Mouse (Mus musculus) liver, adult 2 months (tissue): ENCODE data around the gene Nat8f1. TPM values are rescaled to one million over a fixed set of nuclear protein-coding genes. Genes with fewer than 3 reads are reported as not detected.
"Not testable (repeated sequence)": the region's sequence is repeated elsewhere in the genome, so short reads cannot be mapped to it uniquely, and the experiment has no call there.

Source experiments
- DNase-seq: peaks from one replicate; pipeline ENCODE4 v3.0.0-alpha.2; 2011; ENCODE audit warnings: low read depth, low spot score; ENCODE audit errors: extremely low read depth
- H3K27ac ChIP-seq: fragments of 200-500 bp; replicated peaks from 2 replicates; pipeline ENCODE4 v1.5.1; 2012; ENCODE audit warnings: low read depth, mild to moderate bottlenecking, control low read depth, inconsistent platforms, low read length; ENCODE audit not compliant: insufficient read depth
- H3K27me3 ChIP-seq: fragments of 200-500 bp; 2 replicates; pipeline ENCODE4 v1.6.1; 2012; ENCODE audit warnings: mild to moderate bottlenecking, moderate library complexity, low read length, inconsistent platforms; ENCODE audit not compliant: control insufficient read depth, insufficient read depth
- H3K36me3 ChIP-seq: fragments of 200-500 bp; 2 replicates; pipeline ENCODE4 v1.6.1; 2012; ENCODE audit warnings: low read length, inconsistent platforms; ENCODE audit not compliant: control insufficient read depth, insufficient read depth
- H3K4me1 ChIP-seq: fragments of 200-500 bp; 2 replicates; pipeline ENCODE4 v1.6.1; 2011; ENCODE audit warnings: low read length; ENCODE audit not compliant: control insufficient read depth, insufficient read depth
- H3K4me3 ChIP-seq: fragments of 200-500 bp; 2 replicates; pipeline ENCODE4 v1.5.1; 2011; ENCODE audit warnings: low read depth, mild to moderate bottlenecking, control low read depth, low read length, moderate library complexity; ENCODE audit not compliant: insufficient read depth
- H3K79me2 ChIP-seq: fragments of 200-500 bp; 2 replicates; pipeline ENCODE4 v1.6.1; 2012; ENCODE audit warnings: inconsistent platforms, mild to moderate bottlenecking, low read length, moderate library complexity; ENCODE audit not compliant: control insufficient read depth, insufficient read depth
- H3K9ac ChIP-seq: fragments of 200-500 bp; 2 replicates; pipeline ENCODE4 v1.6.1; 2012; ENCODE audit warnings: low read depth, mild to moderate bottlenecking, control low read depth, inconsistent platforms, low read length
- CTCF ChIP-seq: fragments of 200-500 bp; IDR thresholded peaks from 2 replicates; pipeline ENCODE4 v1.5.1; 2011; ENCODE audit warnings: low read depth, low read length, control low read depth
- POLR2A ChIP-seq: fragments of 200-500 bp; IDR thresholded peaks from 2 replicates; pipeline ENCODE4 v1.6.1; 2011; ENCODE audit warnings: low read length, control low read depth; ENCODE audit not compliant: insufficient read depth; ENCODE audit errors: extremely low read depth
- WGBS: fragments of 180-500 bp; shearing (Covaris S2); methylation state at CpG from one replicate; pipeline ENCODE4 v1.1.7; 2018; 5-methylcytosine and 5-hydroxymethylcytosine counted together
- polyA plus RNA-seq: library from polyadenylated mRNA; depleted of rRNA; stranded (reverse); fragments of >200 nt; gene quantifications from 2 replicates; pipeline ENCODE4 v1.2.3, GENCODE M21; 2012
- total RNA-seq: library from RNA; depleted of rRNA; stranded (reverse); fragments of >200 nt; gene quantifications from 2 replicates; pipeline ENCODE4 v1.2.3, GENCODE M21; 2014

The Nat8f1 gene
- total and polyA plus RNA-seq, 2 experiments: 390 to 627 TPM

DNA sequence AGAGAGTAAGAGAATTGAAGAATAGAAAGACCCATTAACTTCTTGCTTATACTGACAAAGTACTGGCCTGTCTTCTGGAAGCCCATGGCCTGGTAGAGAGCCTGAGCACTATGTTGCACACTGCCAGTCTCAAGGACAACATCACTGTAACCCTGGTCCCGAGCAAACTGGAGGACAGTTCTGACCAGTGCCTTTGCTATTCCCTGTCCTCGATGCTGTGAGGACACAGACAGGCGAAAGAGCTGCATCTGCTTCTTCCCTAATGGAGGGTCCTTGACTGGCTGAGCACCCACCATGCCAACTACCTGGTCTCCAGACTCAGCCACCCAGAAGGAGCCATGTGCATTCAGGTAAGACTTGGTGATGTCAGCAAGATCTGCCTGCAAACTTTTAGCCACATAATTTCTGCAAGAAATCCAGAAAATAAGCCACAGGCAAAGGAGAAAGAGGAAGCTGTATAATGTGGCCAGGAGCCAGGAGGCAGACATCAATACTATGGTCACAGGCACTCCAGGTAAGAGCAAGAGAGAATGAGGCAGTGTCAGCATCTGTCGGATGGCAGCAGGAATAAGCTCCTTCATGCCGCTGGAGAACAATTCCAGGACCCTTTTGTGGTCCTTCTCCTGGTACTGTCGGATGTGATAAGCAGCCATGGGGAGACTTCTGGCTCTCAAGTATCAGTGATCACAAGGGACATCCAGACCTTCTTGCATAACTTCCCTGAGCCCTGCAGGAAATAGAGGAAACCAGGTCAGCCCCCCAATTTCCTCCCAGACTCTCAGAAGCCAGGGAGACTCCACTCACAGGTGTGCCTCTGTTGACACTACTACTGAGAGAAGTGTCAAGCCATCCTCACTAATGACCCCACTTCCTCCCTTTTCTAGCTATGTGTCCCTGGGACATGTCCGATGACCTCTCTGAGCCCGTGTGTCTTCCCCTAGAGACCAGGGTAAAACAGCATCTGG is 47.5 kb downstream of the Nat8f1 start:
- Histone ChIP-seq H3K79me2 (0 out of 2 replicates have a peak, but pooled peaks cover 6% of the 10 kb centered on the region), H3K9ac (peak overlapping the region; percentile 96), H3K27ac (peak overlapping the region; percentile 100), H3K4me3 (peak overlapping the region; percentile 69), H3K27me3 (no peaks in the 10 kb centered on the region), H3K36me3 (peaks cover 4% of the 10 kb centered on the region; the same call in 1 of the 2 replicates), H3K4me1 (peaks cover 8% of the 10 kb centered on the region; the same call in 1 of the 2 replicates)
- 24% methylated on average over 8 of the region's 8 CpGs for WGBS
- no peak for TF ChIP-seq CTCF
- TF ChIP-seq POLR2A: 0 out of 2 replicates have a peak, but pooled peaks have one; percentile 16
- peak; percentile 59 for DNase-seq

DNA sequence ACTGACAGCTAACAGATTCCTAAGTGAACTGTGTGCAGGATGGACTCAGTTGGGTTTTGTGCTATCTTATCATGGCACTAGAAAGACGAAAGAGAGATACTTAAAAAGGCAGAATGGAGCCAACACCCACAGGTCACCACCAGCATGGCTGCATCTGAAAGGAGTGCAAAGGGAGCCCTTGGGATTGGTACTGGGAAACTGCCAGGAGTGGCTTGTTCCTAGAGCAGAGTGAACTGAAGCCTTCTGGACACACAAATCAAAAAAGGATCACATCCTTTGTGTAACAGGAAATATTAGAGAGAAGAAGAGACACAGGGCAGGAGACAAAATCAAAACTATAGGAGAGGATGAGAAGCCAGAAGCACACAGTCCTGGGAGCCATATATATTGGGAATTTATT is 48.5 kb downstream of the Nat8f1 start:
- H3K27me3 ChIP-seq, H3K36me3 ChIP-seq, H3K79me2 ChIP-seq: not testable (repeated sequence)
- Histone ChIP-seq H3K27ac (peak overlapping the region; percentile 100), H3K9ac (peak overlapping the region; percentile 35), H3K4me3 (peak overlapping the region; percentile 69), H3K4me1 (peaks cover 11% of the 10 kb centered on the region; the same call in 1 of the 2 replicates)
- WGBS: 21% methylated on average over 1 of the region's 1 CpGs
- DNase-seq: peak; percentile 57

DNA sequence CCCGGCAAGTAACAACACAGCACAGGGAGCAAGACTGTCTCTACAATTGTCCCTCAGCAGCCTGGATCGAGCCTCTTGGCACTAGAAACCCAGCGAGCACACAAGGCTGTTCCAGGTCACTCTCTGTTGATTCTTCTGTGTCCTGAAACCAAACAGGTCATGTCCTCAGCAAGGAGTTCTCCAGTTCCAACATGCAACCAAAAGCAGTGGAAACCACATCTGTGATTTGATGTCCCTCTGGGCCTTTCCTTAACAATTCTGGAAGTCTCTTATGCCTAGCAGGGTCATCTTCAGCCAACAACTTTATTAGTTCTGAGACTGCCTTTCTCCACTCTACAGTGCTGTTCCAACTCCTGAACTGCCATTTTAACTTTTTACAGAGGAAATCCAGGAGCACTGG is 49.3 kb downstream of the Nat8f1 start:
- H3K79me2 ChIP-seq, H3K36me3 ChIP-seq, H3K27me3 ChIP-seq: not testable (repeated sequence)
- Histone ChIP-seq H3K27ac (peak overlapping the region; percentile 100), H3K4me1 (peaks cover 16% of the 10 kb centered on the region), H3K4me3 (peak overlapping the region; percentile 13; the same call in 1 of the 2 replicates), H3K9ac (peak overlapping the region; percentile 35)
- WGBS: 27% methylated on average over 3 of the region's 3 CpGs
- peak; percentile 93 for DNase-seq

DNA sequence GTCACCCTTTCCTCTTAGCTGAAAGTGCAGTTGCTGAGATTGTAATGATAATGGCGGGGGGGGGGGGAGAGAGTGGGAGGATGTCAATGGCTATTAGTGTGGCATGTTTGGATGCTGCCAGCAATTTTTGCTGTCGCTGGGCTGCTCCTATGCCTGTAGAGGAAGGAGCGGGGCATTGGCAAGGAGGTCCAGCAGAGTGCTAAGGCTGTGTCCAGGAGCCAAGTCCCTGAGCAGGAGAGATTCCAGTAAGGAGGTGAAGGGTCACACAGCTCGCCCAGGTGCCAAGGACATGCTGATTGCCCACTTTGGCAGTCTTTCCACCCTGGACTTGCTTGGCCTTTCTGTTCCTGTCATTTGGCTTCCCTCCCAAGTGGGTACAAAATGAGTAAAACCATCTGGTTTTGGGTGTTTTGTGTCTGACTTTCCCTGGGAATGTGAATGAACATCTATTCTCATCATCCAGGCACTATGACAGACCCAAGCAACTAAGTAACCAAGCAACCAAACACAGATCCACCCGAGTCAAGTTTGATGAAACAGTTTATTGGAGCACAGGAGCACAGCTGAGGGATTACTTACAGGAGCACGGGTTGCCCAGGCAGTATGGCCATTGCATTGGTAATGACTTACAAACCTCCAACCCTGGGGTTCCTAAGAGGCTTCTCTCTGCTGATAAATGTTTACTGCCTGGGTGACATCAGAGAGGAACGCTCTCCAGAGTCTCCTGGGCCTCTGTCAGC is 50.4 kb downstream of the Nat8f1 start:
- DNase-seq: peak; percentile 93
- H3K4me3 ChIP-seq, H3K79me2 ChIP-seq, H3K27me3 ChIP-seq, H3K36me3 ChIP-seq: not testable (repeated sequence)
- TF ChIP-seq POLR2A: peak; percentile 75; the same call in 1 of the 2 replicates
- H3K4me1 ChIP-seq: peaks cover 20% of the 10 kb centered on the region
- 22% methylated on average over 6 of the region's 7 CpGs for WGBS
- peak overlapping the region; percentile 28 for H3K9ac ChIP-seq
- H3K27ac ChIP-seq: peak overlapping the region; percentile 100

DNA sequence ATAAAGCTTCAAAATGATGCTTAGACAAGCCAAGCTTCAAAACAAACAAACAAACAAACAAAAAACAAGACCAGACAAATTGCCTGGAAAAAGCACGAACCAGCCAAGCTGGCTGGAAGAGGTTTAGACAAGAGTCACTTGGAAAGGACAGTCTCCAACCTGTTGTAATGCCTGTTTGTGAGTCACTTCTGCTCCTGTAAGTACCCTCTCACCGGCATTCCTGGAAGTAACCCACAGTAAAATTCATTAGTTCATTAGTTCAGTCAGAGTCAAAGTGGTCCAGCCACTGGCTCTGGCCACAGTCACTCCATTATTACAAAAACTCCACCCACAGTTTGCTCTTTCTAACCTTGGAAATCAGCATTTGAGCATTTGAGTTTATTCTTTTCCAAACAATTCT is 51.6 kb downstream of the Nat8f1 start:
- Histone ChIP-seq H3K27me3 (no peaks in the 10 kb centered on the region), H3K79me2 (0 out of 2 replicates have a peak, but pooled peaks cover 6% of the 10 kb centered on the region), H3K4me1 (peaks cover 20% of the 10 kb centered on the region), H3K4me3 (no peak overlapping the region), H3K9ac (no peak overlapping the region), H3K27ac (peak overlapping the region; percentile 14), H3K36me3 (peaks cover 4% of the 10 kb centered on the region; the same call in 1 of the 2 replicates)
- TF ChIP-seq POLR2A (no peak), CTCF (no peak)
- DNase-seq: peak; percentile 55
- WGBS: 25% methylated on average over 2 of the region's 2 CpGs
